Mouse (Mus musculus): ENCODE results near the gene Timm50. TPM values are rescaled to one million over a fixed set of nuclear protein-coding genes. Genes with fewer than 3 reads are reported as not detected.

Timm50 gene
- 10 to 100 TPM; 38.2 to 39.4 TPM for total RNA-seq (2021)
- long read RNA-seq, experiment 1, transcript Timm50-201 (11 exons, 1,515 nt) = major isoform, 93 of 106 reads
- long read RNA-seq, experiment 1, partial matches to known transcripts = 0 of 106 reads
- long read RNA-seq, experiment 1, other reads (novel, unspliced or antisense) = 11 of 106 reads
- long read RNA-seq, experiment 2, transcript Timm50-201 (11 exons, 1,515 nt) = major isoform, 111 of 125 reads
- long read RNA-seq, experiment 2, partial matches to known transcripts = 3 of 125 reads
- long read RNA-seq, experiment 2, other reads (novel, unspliced or antisense) = 11 of 125 reads

DNA sequence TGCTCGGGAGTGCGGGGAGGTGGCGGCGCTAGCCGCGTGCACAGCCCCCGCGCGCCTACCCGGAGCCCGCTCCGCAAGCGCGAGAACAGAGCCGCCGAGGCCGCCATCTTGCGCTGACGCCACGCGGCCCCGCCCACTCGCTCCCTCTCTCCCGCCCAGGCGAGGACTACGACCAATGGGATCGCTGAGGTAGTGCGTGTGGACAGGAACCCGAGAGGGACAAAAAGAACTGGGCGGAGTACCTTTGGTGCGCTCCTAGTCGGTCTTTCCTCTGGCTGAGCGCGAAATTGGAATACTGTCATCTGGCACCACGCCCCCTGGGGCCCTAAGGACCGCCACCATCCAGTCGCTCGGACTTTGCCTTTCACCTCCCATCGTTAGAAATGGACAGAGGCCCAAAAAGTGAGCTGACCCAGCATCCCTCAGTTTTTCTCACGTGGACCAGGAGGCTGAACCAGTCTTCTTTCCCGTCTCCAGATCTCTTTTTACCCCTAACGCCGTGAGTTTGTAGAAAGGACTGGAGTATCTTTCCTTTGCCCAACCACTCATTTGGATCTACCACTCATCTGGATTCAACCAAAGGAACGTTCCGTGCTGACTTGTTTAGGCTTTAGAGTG lies at the start of gene Timm50:
Gene Timm50 (minus strand): TSS at position 147 of the 618 bp plus-strand sequence.
- peak; percentile 98 for DNase-seq
- intact Hi-C loops (cut with DNase I; ENCODE audit: low total_unique reads) = no loop called here

DNA sequence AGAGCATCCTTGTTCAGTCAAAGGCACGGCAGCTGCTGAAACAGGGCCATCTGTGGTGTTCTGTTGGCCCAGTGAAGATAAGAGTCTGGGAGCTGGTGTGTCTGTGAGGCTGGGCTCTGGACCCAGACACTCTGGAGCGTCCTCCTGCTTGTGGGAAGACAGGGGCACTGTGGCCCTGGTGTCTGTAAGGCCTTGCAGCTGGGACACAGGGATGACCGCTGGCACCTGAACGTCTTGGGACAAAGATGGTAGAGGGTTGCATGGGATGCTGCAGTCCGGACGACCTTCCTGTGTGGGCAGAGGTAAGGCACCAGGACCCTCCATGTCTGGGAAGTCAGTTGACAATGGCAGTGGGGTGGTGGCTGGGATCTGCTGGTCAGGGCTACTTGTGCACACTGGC lies 48.4 kb upstream of the Timm50 start:
- intact Hi-C loops (cut with DNase I; ENCODE audit: low total_unique reads) = no loop called here

GRCm38 (mm10) chr7:28359854-28360253 lies 48.0 kb upstream of the Timm50 start:
- intact Hi-C loops (cut with DNase I; ENCODE audit: low total_unique reads) = no loop called here
- DNase-seq = no peak

More for the DNA sequence above, 48.4 kb upstream of the Timm50 start:
- no peak for DNase-seq

DNA sequence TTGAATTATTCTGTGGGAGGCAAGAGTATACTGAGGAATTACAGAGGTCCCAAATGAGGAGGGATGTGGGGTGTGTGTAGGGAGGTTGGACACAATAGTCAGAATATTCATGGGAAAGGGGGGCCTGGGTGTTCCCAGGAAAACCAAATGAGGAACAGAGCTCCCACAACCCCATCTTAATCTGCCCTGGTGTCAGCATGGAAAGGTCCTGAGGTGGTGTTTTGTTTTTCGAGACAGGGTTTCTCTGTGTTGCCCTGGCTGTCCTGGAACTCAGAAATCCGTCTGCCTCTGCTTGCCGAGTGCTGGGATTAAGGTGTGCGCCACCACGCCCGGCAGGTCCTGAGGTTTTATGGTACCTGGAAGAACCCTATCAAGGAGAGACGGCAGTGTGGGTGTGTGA lies 46.6 kb upstream of the Timm50 start:
- intact Hi-C loops (cut with DNase I; ENCODE audit: low total_unique reads) = no loop called here
- no peak for DNase-seq

DNA sequence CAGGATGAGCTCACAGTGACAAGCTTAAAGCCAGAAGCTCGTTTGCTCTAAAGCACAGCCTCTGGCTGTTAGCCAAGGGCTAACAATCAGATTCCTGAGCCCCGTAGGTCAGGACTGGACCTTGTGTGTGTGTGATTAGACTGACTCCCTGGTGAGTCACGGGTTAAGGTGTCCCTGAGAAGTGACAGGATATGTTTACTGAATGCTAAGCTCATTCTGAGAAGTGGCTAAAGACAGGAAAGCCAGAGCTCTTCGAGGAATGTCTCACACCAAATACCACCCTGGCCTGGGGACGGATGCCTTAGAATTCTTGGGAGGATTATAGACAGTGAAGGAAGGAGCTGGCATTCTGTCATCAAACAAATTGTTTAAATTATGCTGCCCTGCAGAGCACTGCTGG lies 46.1 kb upstream of the Timm50 start:
- DNase-seq = no peak
- intact Hi-C loops (cut with DNase I; ENCODE audit: low total_unique reads) = no loop called here

DNA sequence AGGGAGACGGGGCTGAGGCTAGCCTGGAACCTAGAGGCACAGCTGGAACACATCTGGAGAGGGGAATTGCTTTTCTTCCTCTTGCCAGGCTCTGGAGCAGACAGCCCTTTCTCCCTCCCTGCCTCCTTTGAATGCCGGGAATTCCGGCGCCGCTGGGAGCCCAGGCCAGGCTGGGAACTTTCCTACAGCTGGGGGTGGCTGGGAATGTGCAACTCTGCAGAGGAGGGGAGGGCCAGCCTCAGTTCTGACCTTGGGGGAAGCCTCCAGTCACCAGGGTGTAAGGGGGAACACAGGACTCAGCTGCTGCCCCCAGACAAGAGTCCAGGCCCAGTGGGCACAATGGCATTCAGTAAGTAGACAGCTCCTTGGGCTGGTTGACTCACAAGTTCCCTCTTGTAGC lies 45.1 kb upstream of the Timm50 start:
- intact Hi-C loops (cut with DNase I; ENCODE audit: low total_unique reads) = no loop called here
- DNase-seq = peak; percentile 75

- intact Hi-C loops (cut with DNase I; ENCODE audit: low total_unique reads) = no loop called here
- DNase-seq = no peak
Observed at GRCm38 (mm10) chr7:28355221-28355620, 43.3 kb upstream of the Timm50 start.

- intact Hi-C loops (cut with DNase I; ENCODE audit: low total_unique reads) = no loop called here
- DNase-seq = no peak
Observed at GRCm38 (mm10) chr7:28354596-28354995, 42.7 kb upstream of the Timm50 start.

GRCm38 (mm10) chr7:28354113-28354581 lies 42.3 kb upstream of the Timm50 start:
- no peak for DNase-seq
- intact Hi-C loops (cut with DNase I; ENCODE audit: low total_unique reads) = no loop called here

DNA sequence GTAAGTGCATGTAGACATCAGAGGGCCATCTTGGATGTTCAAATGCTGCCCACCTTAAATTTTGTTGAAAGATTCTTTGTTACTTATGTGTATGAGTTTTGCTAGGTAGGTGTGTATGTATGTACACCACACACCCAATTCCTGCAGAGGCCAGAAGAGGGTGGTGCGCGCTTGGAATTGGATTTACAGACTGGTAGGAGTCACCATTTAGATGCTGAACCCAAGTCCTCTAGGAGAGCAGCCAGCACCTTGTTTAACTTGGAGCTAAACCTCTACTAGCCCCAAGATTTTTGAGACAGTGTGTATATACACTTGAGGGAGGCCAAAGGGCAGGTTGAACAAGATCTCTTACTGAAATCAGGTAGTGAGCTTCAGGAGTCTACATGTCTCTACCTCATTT lies 41.4 kb upstream of the Timm50 start:
- intact Hi-C loops (cut with DNase I; ENCODE audit: low total_unique reads) = no loop called here
- DNase-seq = no peak

DNA sequence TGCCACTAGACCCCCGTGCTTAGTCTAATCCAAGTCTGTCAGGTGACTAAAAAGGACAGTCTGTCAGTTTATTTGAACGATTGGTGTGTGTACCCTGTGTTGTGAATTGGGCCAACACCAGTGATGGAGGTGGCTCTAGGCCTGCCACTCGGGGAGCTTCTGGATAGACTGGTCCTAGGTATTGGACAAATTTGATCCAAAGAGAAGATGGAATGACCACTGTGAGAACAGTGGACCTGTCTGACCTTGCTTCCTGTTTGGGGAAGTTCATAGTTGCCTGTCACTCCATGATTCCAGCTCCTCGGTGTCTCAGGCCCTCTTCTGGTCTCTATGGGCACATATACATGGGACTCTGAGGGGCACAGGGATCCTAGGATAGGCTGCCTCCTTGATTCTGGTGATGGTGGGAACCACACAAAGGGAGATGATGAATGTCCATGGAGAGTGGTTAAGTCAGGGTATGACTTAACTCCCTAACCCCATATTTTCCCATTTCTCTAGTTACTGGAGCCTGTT lies 39.9 kb upstream of the Timm50 start:
- DNase-seq = no peak
- intact Hi-C loops (cut with DNase I; ENCODE audit: low total_unique reads) = no loop called here

DNA sequence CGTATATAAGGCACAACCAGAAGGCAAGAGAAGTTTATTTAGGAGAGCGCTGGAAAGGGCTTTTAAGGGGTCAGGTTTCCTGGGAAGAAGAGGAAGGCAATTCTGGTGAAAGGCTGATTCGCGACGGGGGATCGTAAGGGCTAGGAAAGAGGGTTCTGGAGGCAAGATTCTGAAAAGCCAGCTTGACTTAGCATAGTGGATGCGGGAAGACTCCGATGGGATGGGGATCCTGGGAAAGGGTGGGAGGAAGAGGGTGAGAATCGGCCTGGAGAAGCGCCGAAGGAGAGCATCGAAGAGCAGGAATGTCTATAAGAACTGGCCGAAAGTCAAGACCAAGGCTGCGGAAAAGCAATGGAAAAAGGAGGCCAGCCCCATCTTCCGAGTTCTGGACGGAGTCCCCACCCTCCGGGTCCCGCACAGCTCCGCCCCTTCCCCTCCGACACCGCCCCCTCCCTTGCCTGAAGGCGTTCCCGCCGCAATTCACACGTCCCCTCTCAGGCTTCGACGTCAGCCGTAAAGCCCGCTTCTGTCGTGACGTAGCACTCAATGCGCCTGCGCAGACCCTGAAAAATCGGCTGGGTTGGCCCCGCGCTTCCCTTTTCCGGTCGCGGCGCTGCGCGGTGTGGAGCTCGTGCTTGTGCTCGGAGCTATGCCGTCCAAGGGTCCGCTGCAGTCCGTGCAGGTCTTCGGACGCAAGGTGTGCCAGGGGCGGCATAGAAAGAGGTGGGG lies 38.4 kb upstream of the Timm50 start, which contains the start of gene Rps16:
Gene Rps16 (plus strand): TSS at position 498 of the 729 bp plus-strand sequence.
- intact Hi-C loops (cut with DNase I; ENCODE audit: low total_unique reads) = no loop called here
- DNase-seq = peak; percentile 99

- no peak for DNase-seq
- intact Hi-C loops (cut with DNase I; ENCODE audit: low total_unique reads) = no loop called here
Observed at GRCm38 (mm10) chr7:28348601-28349000, 36.7 kb upstream of the Timm50 start.

GRCm38 (mm10) chr7:28347746-28348145 lies 35.9 kb upstream of the Timm50 start:
- intact Hi-C loops (cut with DNase I; ENCODE audit: low total_unique reads) = no loop called here

GRCm38 (mm10) chr7:28344637-28345036 lies 32.8 kb upstream of the Timm50 start:
- peak; percentile 47 for DNase-seq
- intact Hi-C loops (cut with DNase I; ENCODE audit: low total_unique reads) = no loop called here

More at GRCm38 (mm10) chr7:28347746-28348145, 35.9 kb upstream of the Timm50 start:
- DNase-seq = no peak

DNA sequence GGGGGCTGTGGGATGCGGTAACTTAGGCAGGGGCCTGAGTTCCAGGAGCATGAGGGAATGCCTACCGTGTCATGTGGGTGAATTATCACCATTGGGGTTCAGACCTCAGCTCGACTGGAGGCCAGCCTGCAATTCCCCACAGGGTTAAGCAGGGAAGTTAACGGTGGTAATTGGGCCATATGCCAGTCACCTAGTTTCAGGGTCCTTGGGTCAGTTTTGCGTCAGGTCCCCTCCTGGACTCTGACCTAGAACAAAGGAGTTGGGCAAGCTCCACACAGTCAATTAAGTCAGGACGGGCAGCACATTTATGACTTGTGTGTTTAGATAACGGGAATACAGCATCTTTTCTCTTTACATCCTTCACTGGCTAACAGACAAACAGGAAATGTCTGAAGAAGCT lies 29.5 kb upstream of the Timm50 start:
- DNase-seq = no peak
- intact Hi-C loops (cut with DNase I; ENCODE audit: low total_unique reads) = no loop called here

GRCm38 (mm10) chr7:28339213-28339917 lies 27.5 kb upstream of the Timm50 start:
- intact Hi-C loops (cut with DNase I; ENCODE audit: low total_unique reads) = no loop called here
- peak; percentile 67 for DNase-seq

DNA sequence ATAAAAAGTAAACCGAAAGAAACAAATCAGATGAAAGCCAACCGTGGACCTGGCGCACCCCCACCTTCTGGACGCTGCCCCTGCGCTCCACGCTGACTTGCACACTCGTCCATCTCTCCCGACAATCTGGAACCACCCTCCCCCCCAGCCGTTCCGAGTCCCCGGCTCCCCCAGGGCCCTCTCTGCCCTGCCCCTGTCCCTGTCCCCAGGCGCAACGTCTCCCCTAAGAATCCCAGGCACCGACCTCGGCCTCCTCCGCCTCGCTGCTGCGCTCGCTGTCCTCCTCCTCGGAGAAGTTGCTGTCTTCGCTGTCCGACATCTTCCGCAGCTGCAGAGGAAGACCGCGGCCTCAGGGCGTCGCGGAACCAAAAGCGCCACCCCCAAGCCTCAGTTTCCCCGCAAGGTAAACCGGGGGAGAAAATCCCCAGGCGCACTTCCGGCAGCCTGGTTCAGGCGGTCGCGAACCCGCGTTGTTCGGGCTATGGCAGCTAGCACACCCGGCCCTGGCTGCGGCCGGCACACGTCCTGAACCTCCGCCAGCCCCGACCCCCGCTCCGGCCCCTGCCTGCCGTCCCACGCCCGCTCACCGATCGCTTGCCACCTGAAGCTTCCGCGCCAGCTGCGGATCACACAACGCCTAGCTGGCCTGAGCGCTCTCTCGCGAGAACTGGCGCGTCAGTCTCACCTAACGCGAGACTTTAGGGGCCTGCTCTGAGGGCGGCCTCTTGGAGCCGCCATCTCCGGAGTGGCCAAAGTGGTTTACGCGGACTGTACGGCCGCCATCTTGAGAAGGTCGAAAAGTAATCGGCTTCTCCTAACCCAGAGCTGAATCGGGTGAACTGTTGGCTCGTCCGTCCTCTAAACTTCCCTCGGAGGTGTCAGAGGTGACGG lies 26.5 kb upstream of the Timm50 start, which contains the start of gene Supt5:
Gene Supt5 (minus strand): TSS at position 639 of the 891 bp plus-strand sequence.
- intact Hi-C loops (cut with DNase I; ENCODE audit: low total_unique reads) = no loop called here
- DNase-seq = peak; percentile 97

- intact Hi-C loops (cut with DNase I; ENCODE audit: low total_unique reads) = no loop called here
- DNase-seq = no peak
Observed at GRCm38 (mm10) chr7:28335471-28335870, 23.6 kb upstream of the Timm50 start.

Measured in gastrocnemius, postnatal 14 days (tissue).